Mouse (Mus musculus) limb, embryonic 10.5 days (tissue): ENCODE data around the gene Gdpd2. TPM values are rescaled to one million over a fixed set of nuclear protein-coding genes. Genes with fewer than 3 reads are reported as not detected.
A peak's percentile ranks its signal among the peaks of the same experiment; 100 is the strongest.

Experiments used
- DNase-seq: peaks from one replicate; pipeline ENCODE4 v3.0.0-alpha.2; 2017; ENCODE audit warnings: low spot score
- H3K27ac ChIP-seq: fragments of 300-500 bp; sonication (generic); 2 replicates; pipeline ENCODE4 v1.5.1; 2016; ENCODE audit warnings: mild to moderate bottlenecking
- H3K27me3 ChIP-seq: fragments of 300-500 bp; sonication (generic); 2 replicates; pipeline ENCODE4 v1.6.1; 2016; ENCODE audit warnings: low read depth, mild to moderate bottlenecking; ENCODE audit not compliant: poor library complexity, severe bottlenecking
- H3K36me3 ChIP-seq: fragments of 300-500 bp; sonication (generic); 2 replicates; pipeline ENCODE4 v1.6.1; 2016; ENCODE audit warnings: mild to moderate bottlenecking, moderate library complexity
- H3K4me1 ChIP-seq: fragments of 300-500 bp; sonication (generic); 2 replicates; pipeline ENCODE4 v1.6.1; 2016
- H3K4me3 ChIP-seq: fragments of 300-500 bp; sonication (generic); 2 replicates; pipeline ENCODE4 v1.5.1; 2016; ENCODE audit warnings: mild to moderate bottlenecking, moderate library complexity
- H3K9me3 ChIP-seq: fragments of 300-500 bp; sonication (generic); replicated peaks from 2 replicates; pipeline ENCODE4 v1.6.1; 2016; ENCODE audit warnings: mild to moderate bottlenecking
- WGBS: fragments of 180-500 bp; shearing (Covaris S2); methylation state at CpG from one replicate; pipeline ENCODE4 v1.1.7; 2016; 5-methylcytosine and 5-hydroxymethylcytosine counted together
- polyA plus RNA-seq: library from polyadenylated mRNA; unstranded; fragments of >200 nt; fragmentation: Nextera tagmentation; extraction: Ambion mirVana; gene quantifications from 2 replicates; pipeline ENCODE4 v1.2.1, GENCODE M21; 2016

Gene Gdpd2
- polyA plus RNA-seq: 1.4 and 1.5 TPM in 2 replicates

- DNase-seq: peak; percentile 50
- 14% methylated on average over 8 of the region's 8 CpGs for WGBS
- H3K4me3 ChIP-seq: peak within 1 kb of the TSS; percentile 29
- H3K27me3 ChIP-seq: peaks cover 100% of the 10 kb centered on the region
- H3K4me1 ChIP-seq: peaks cover 7% of the 10 kb centered on the region; the same call in 1 of the 2 replicates
- peaks cover 29% of the 10 kb centered on the region for H3K36me3 ChIP-seq
- H3K9me3 ChIP-seq: no peaks in the 10 kb centered on the region
- peak within 1 kb of the TSS; percentile 36; the same call in 1 of the 2 replicates for H3K27ac ChIP-seq
Observed at GRCm38 (mm10) chrX:100729665-100730188, at the start of gene Gdpd2. Gene Gdpd2 (plus strand): TSS chrX:100729873.

- Histone ChIP-seq H3K36me3 (peaks cover 40% of the 10 kb centered on the region), H3K4me3 (no peak overlapping the region), H3K27ac (no peak overlapping the region), H3K9me3 (no peaks in the 10 kb centered on the region), H3K27me3 (peaks cover 65% of the 10 kb centered on the region), H3K4me1 (no peaks in the 10 kb centered on the region)
- 82% methylated on average over 3 of the region's 3 CpGs for WGBS
- no peak for DNase-seq
Observed at GRCm38 (mm10) chrX:100686527-100686926, 43.1 kb upstream of the Gdpd2 start.

GRCm38 (mm10) chrX:100687360-100688032 is 42.2 kb upstream of the Gdpd2 start:
- peaks cover 75% of the 10 kb centered on the region for H3K27me3 ChIP-seq
- DNase-seq: no peak
- 89% methylated on average over 6 of the region's 6 CpGs for WGBS

GRCm38 (mm10) chrX:100688033-100688370 is 41.7 kb upstream of the Gdpd2 start:
- Histone ChIP-seq H3K36me3 (peaks cover 49% of the 10 kb centered on the region), H3K4me1 (no peaks in the 10 kb centered on the region), H3K27me3 (peaks cover 80% of the 10 kb centered on the region), H3K27ac (no peak overlapping the region), H3K9me3 (no peaks in the 10 kb centered on the region), H3K4me3 (no peak overlapping the region)
- DNase-seq: no peak
- WGBS: 83% methylated on average over 5 of the region's 5 CpGs

More at GRCm38 (mm10) chrX:100687360-100688032, 42.2 kb upstream of the Gdpd2 start:
- no peaks in the 10 kb centered on the region for H3K9me3 ChIP-seq
- no peak overlapping the region for H3K27ac ChIP-seq
- peaks cover 45% of the 10 kb centered on the region for H3K36me3 ChIP-seq
- H3K4me1 ChIP-seq: no peaks in the 10 kb centered on the region
- no peak overlapping the region for H3K4me3 ChIP-seq

DNA sequence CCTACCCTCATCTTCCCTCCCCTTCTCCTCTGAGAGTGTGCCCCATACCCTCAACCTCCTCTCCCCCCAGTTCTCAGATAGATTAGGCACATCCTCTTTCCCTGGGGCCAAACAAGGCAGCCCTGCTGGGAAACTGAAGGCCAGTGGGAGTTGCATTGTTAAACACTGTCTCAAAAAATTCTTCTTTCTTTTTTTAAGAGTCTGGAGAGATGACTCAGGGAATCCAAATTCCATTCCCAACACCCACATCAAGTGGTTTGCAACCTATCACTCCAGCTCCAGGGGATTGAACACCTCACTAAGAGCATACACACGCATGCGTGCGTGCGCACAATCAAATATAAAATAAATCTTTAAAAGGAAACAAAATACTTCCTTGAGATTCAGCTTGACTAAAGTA is 32.9 kb upstream of the Gdpd2 start:
- H3K27me3 ChIP-seq: peaks cover 77% of the 10 kb centered on the region
- 97% methylated on average over 4 of the region's 4 CpGs for WGBS

GRCm38 (mm10) chrX:100708032-100708431 is 21.6 kb upstream of the Gdpd2 start:
- Histone ChIP-seq H3K27me3 (peaks cover 67% of the 10 kb centered on the region), H3K4me1 (no peaks in the 10 kb centered on the region), H3K27ac (no peak overlapping the region), H3K36me3 (peaks cover 67% of the 10 kb centered on the region), H3K9me3 (no peaks in the 10 kb centered on the region), H3K4me3 (no peak overlapping the region)
- 93% methylated on average over 6 of the region's 6 CpGs for WGBS
- no peak for DNase-seq

More for the DNA sequence above, 32.9 kb upstream of the Gdpd2 start:
- Histone ChIP-seq H3K4me1 (no peaks in the 10 kb centered on the region), H3K36me3 (peaks cover 62% of the 10 kb centered on the region), H3K27ac (no peak overlapping the region), H3K9me3 (no peaks in the 10 kb centered on the region), H3K4me3 (no peak overlapping the region)
- no peak for DNase-seq

GRCm38 (mm10) chrX:100716173-100716572 is 13.5 kb upstream of the Gdpd2 start:
- Histone ChIP-seq H3K27ac (no peak overlapping the region), H3K36me3 (peaks cover 88% of the 10 kb centered on the region), H3K4me1 (no peaks in the 10 kb centered on the region), H3K4me3 (no peak overlapping the region), H3K27me3 (peaks cover 95% of the 10 kb centered on the region), H3K9me3 (no peaks in the 10 kb centered on the region)
- 95% methylated on average over 6 of the region's 6 CpGs for WGBS
- DNase-seq: no peak

GRCm38 (mm10) chrX:100728947-100729346 is 726 bp upstream of the Gdpd2 start:
- H3K27me3 ChIP-seq: peaks cover 100% of the 10 kb centered on the region
- 40% methylated on average over 1 of the region's 1 CpGs for WGBS
- H3K4me3 ChIP-seq: no peak overlapping the region
- no peak for DNase-seq
- H3K4me1 ChIP-seq: peaks cover 7% of the 10 kb centered on the region; the same call in 1 of the 2 replicates
- peaks cover 36% of the 10 kb centered on the region for H3K36me3 ChIP-seq
- no peaks in the 10 kb centered on the region for H3K9me3 ChIP-seq
- no peak overlapping the region for H3K27ac ChIP-seq

DNA sequence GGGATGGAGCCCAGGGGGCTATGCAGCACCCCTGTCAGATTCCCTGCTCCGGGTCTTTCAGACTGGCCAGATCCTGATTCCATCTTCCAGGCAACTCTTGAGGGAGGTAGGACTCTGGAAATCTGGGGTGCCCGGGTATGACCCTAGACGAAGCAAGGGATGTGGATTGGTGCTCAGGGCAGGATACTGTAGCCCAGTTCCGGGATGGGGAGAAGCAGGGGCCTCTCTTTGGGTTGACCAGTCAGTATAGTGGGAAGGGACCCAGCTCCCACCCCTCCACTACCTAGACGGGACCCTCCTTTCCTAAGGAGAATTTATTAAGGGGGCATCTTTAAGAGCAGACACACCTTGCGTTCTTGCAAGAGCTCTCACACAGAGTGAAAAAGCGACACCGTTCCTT is 593 bp downstream of the Gdpd2 start:
- Histone ChIP-seq H3K4me3 (peak overlapping the region; percentile 29), H3K27ac (no peak overlapping the region), H3K36me3 (peaks cover 24% of the 10 kb centered on the region), H3K4me1 (peaks cover 7% of the 10 kb centered on the region; the same call in 1 of the 2 replicates), H3K9me3 (no peaks in the 10 kb centered on the region), H3K27me3 (peaks cover 98% of the 10 kb centered on the region)
- DNase-seq: no peak
- 28% methylated on average over 8 of the region's 8 CpGs for WGBS

- H3K36me3 ChIP-seq: no peaks in the 10 kb centered on the region
- DNase-seq: no peak
- H3K27me3 ChIP-seq: peaks cover 98% of the 10 kb centered on the region
- WGBS: 75% methylated on average over 7 of the region's 7 CpGs
- peaks cover 7% of the 10 kb centered on the region; the same call in 1 of the 2 replicates for H3K4me1 ChIP-seq
- H3K4me3 ChIP-seq: no peak overlapping the region
- no peaks in the 10 kb centered on the region for H3K9me3 ChIP-seq
- H3K27ac ChIP-seq: no peak overlapping the region
Observed at GRCm38 (mm10) chrX:100734359-100734758, 4.7 kb downstream of the Gdpd2 start.

DNA sequence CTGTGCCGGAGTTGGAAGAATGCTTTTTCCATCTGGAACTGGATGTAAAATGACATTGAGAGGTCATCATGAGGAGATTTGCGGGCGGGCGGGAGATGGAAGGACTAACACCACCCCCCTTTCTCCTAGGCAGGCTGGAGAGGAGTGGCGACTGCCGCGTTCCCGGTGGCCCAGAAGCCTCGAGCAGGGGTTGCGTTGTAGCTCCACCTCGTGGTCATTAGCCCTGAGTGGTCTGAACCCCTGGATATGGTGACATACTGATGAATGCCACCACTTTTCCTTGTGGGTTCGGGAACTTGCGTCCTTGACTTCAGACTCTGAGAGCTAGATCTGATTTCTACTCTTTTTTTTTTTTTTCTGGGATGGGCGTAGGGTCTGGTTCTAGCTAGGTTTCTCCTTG is 9.2 kb downstream of the Gdpd2 start:
- WGBS: 15% methylated on average over 14 of the region's 14 CpGs
- peak; percentile 53 for DNase-seq
- Histone ChIP-seq H3K4me1 (no peaks in the 10 kb centered on the region), H3K36me3 (no peaks in the 10 kb centered on the region), H3K27me3 (peaks cover 89% of the 10 kb centered on the region), H3K9me3 (no peaks in the 10 kb centered on the region), H3K4me3 (peak overlapping the region; percentile 46), H3K27ac (no peak overlapping the region)

DNA sequence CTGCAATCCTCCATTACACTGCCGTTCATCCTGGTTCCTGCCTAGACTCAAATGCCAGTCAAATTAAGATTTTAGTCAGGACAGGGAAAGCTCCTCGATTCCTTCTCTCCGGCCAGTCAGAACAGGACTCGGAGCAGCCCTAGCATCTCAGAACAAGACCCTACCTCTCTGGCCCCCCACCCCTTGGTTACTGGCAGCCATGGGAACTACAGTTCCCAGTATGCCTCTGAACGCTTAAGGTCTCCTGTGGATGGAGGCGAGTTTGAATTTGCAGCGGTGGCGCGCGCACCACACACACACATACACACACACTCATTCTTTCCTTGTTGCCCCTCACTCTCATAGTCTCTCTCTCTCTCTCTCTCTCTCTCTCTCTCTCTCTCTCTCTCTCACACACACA is 9.8 kb downstream of the Gdpd2 start:
- DNase-seq: peak; percentile 39
- 21% methylated on average over 10 of the region's 10 CpGs for WGBS

GRCm38 (mm10) chrX:100740785-100741184 is 11.1 kb downstream of the Gdpd2 start:
- Histone ChIP-seq H3K27ac (no peak overlapping the region), H3K27me3 (peaks cover 72% of the 10 kb centered on the region), H3K4me3 (no peak overlapping the region)

More for the DNA sequence above, 9.8 kb downstream of the Gdpd2 start:
- Histone ChIP-seq H3K27ac (no peak overlapping the region), H3K27me3 (peaks cover 83% of the 10 kb centered on the region), H3K4me3 (peak overlapping the region; percentile 46), H3K9me3 (no peaks in the 10 kb centered on the region), H3K36me3 (no peaks in the 10 kb centered on the region), H3K4me1 (no peaks in the 10 kb centered on the region)

More at GRCm38 (mm10) chrX:100740785-100741184, 11.1 kb downstream of the Gdpd2 start:
- DNase-seq: no peak
- H3K9me3 ChIP-seq: no peaks in the 10 kb centered on the region
- WGBS: 67% methylated on average over 6 of the region's 6 CpGs
- H3K36me3 ChIP-seq: no peaks in the 10 kb centered on the region
- no peaks in the 10 kb centered on the region for H3K4me1 ChIP-seq
